Mouse (Mus musculus): ENCODE data around the gene Rgs19. TPM values are rescaled to one million over a fixed set of nuclear protein-coding genes. Genes with fewer than 3 reads are reported as not detected.

Rgs19 gene
- polyA plus RNA-seq, 1 experiment from 2014 or later: 65.1 TPM

GRCm38 (mm10) chr2:181713749-181714148 lies 20.0 kb upstream of the Rgs19 start:
- H3K4me1 ChIP-seq (ENCODE audit: control insufficient read depth, insufficient read depth, low read length): peaks cover 38% of the 10 kb centered on the region
- H3K9me3 ChIP-seq (replicated peaks; ENCODE audit: control insufficient read depth, low read length, poor library complexity, severe bottlenecking): no peaks in the 10 kb centered on the region
- H3K4me2 ChIP-seq (ENCODE audit: low read length): peak overlapping the region; percentile 85
- H3K36me3 ChIP-seq (ENCODE audit: control insufficient read depth, insufficient read depth, low read length): peaks cover 3% of the 10 kb centered on the region; the same call in 1 of the 2 replicates
- H3K27me3 ChIP-seq (ENCODE audit: control insufficient read depth, insufficient read depth, low read depth, low read length): no peaks in the 10 kb centered on the region
- H3K4me3 ChIP-seq (ENCODE audit: low read depth, low read length): peak overlapping the region; percentile 6; the same call in 1 of the 2 replicates
- WGBS: 28% methylated on average over 1 of the region's 1 CpGs
- peak overlapping the region; percentile 92 for H3K27ac ChIP-seq (ENCODE audit: low read length)
- ATAC-seq: peak; percentile 93
- H3K9ac ChIP-seq (ENCODE audit: low read depth, low read length): peak overlapping the region; percentile 45

- ATAC-seq: no peak
- no peaks in the 10 kb centered on the region for H3K9me3 ChIP-seq (replicated peaks; ENCODE audit: control insufficient read depth, low read length, poor library complexity, severe bottlenecking)
- no peaks in the 10 kb centered on the region for H3K27me3 ChIP-seq (ENCODE audit: control insufficient read depth, insufficient read depth, low read depth, low read length)
- no peak overlapping the region for H3K27ac ChIP-seq (ENCODE audit: low read length)
- no peak overlapping the region for H3K4me3 ChIP-seq (ENCODE audit: low read depth, low read length)
- no peak overlapping the region for H3K9ac ChIP-seq (ENCODE audit: low read depth, low read length)
- no peaks in the 10 kb centered on the region for H3K36me3 ChIP-seq (ENCODE audit: control insufficient read depth, insufficient read depth, low read length)
- H3K4me2 ChIP-seq (ENCODE audit: low read length): no peak overlapping the region
- WGBS: 39% methylated on average over 4 of the region's 4 CpGs
- no peaks in the 10 kb centered on the region for H3K4me1 ChIP-seq (ENCODE audit: control insufficient read depth, insufficient read depth, low read length)
Observed at GRCm38 (mm10) chr2:181706668-181707067, 12.9 kb upstream of the Rgs19 start.

GRCm38 (mm10) chr2:181698241-181698640 lies 4.5 kb upstream of the Rgs19 start, which contains the start of gene Lkaaear1:
Gene Lkaaear1, minus strand, starts transcription at chr2:181698442.
- Histone ChIP-seq H3K4me1 (ENCODE audit: control insufficient read depth, insufficient read depth, low read length) (peaks cover 5% of the 10 kb centered on the region), H3K9me3 (replicated peaks; ENCODE audit: control insufficient read depth, low read length, poor library complexity, severe bottlenecking) (no peaks in the 10 kb centered on the region), H3K27ac (ENCODE audit: low read length) (no peak within 1 kb of the TSS), H3K4me3 (ENCODE audit: low read depth, low read length) (no peak within 1 kb of the TSS), H3K9ac (ENCODE audit: low read depth, low read length) (no peak within 1 kb of the TSS), H3K4me2 (ENCODE audit: low read length) (no peak within 1 kb of the TSS), H3K36me3 (ENCODE audit: control insufficient read depth, insufficient read depth, low read length) (no peaks in the 10 kb centered on the region), H3K27me3 (ENCODE audit: control insufficient read depth, insufficient read depth, low read depth, low read length) (no peaks in the 10 kb centered on the region)
- WGBS: 43% methylated on average over 5 of the region's 5 CpGs
- no peak for ATAC-seq

- no peak overlapping the region for H3K4me3 ChIP-seq (ENCODE audit: low read depth, low read length)
- no peak for ATAC-seq
- no peak overlapping the region for H3K27ac ChIP-seq (ENCODE audit: low read length)
- WGBS: 79% methylated on average over 33 of the region's 33 CpGs
- peaks cover 15% of the 10 kb centered on the region for H3K4me1 ChIP-seq (ENCODE audit: control insufficient read depth, insufficient read depth, low read length)
- H3K4me2 ChIP-seq (ENCODE audit: low read length): no peak overlapping the region
- no peaks in the 10 kb centered on the region for H3K36me3 ChIP-seq (ENCODE audit: control insufficient read depth, insufficient read depth, low read length)
- no peaks in the 10 kb centered on the region for H3K27me3 ChIP-seq (ENCODE audit: control insufficient read depth, insufficient read depth, low read depth, low read length)
- no peaks in the 10 kb centered on the region for H3K9me3 ChIP-seq (replicated peaks; ENCODE audit: control insufficient read depth, low read length, poor library complexity, severe bottlenecking)
- no peak overlapping the region for H3K9ac ChIP-seq (ENCODE audit: low read depth, low read length)
Observed at GRCm38 (mm10) chr2:181696801-181697420, 3.1 kb upstream of the Rgs19 start.

GRCm38 (mm10) chr2:181695776-181696175 lies 2.0 kb upstream of the Rgs19 start:
- Histone ChIP-seq H3K4me3 (ENCODE audit: low read depth, low read length) (no peak overlapping the region), H3K36me3 (ENCODE audit: control insufficient read depth, insufficient read depth, low read length) (no peaks in the 10 kb centered on the region), H3K9me3 (replicated peaks; ENCODE audit: control insufficient read depth, low read length, poor library complexity, severe bottlenecking) (no peaks in the 10 kb centered on the region), H3K9ac (ENCODE audit: low read depth, low read length) (no peak overlapping the region), H3K27me3 (ENCODE audit: control insufficient read depth, insufficient read depth, low read depth, low read length) (no peaks in the 10 kb centered on the region), H3K4me2 (ENCODE audit: low read length) (no peak overlapping the region), H3K27ac (ENCODE audit: low read length) (no peak overlapping the region), H3K4me1 (ENCODE audit: control insufficient read depth, insufficient read depth, low read length) (peaks cover 18% of the 10 kb centered on the region)
- WGBS: 84% methylated on average over 1 of the region's 1 CpGs
- ATAC-seq: no peak

GRCm38 (mm10) chr2:181694581-181694980 lies 804 bp upstream of the Rgs19 start:
- WGBS: 86% methylated on average over 3 of the region's 3 CpGs
- H3K4me1 ChIP-seq (ENCODE audit: control insufficient read depth, insufficient read depth, low read length): peaks cover 18% of the 10 kb centered on the region
- no peak overlapping the region for H3K9ac ChIP-seq (ENCODE audit: low read depth, low read length)
- H3K36me3 ChIP-seq (ENCODE audit: control insufficient read depth, insufficient read depth, low read length): no peaks in the 10 kb centered on the region
- no peaks in the 10 kb centered on the region for H3K27me3 ChIP-seq (ENCODE audit: control insufficient read depth, insufficient read depth, low read depth, low read length)
- no peak for ATAC-seq
- H3K9me3 ChIP-seq (replicated peaks; ENCODE audit: control insufficient read depth, low read length, poor library complexity, severe bottlenecking): no peaks in the 10 kb centered on the region
- no peak overlapping the region; the same call in 1 of the 2 replicates for H3K4me3 ChIP-seq (ENCODE audit: low read depth, low read length)
- no peak overlapping the region; the same call in 1 of the 2 replicates for H3K4me2 ChIP-seq (ENCODE audit: low read length)
- H3K27ac ChIP-seq (ENCODE audit: low read length): no peak overlapping the region

GRCm38 (mm10) chr2:181692304-181692703 lies 1.5 kb downstream of the Rgs19 start:
- Histone ChIP-seq H3K27me3 (ENCODE audit: control insufficient read depth, insufficient read depth, low read depth, low read length) (no peaks in the 10 kb centered on the region), H3K9ac (ENCODE audit: low read depth, low read length) (no peak overlapping the region; the same call in 1 of the 2 replicates), H3K36me3 (ENCODE audit: control insufficient read depth, insufficient read depth, low read length) (peaks cover 4% of the 10 kb centered on the region), H3K4me1 (ENCODE audit: control insufficient read depth, insufficient read depth, low read length) (peaks cover 18% of the 10 kb centered on the region), H3K27ac (ENCODE audit: low read length) (no peak overlapping the region), H3K4me3 (ENCODE audit: low read depth, low read length) (peak overlapping the region; percentile 69; the same call in 1 of the 2 replicates), H3K4me2 (ENCODE audit: low read length) (peak overlapping the region; percentile 80), H3K9me3 (replicated peaks; ENCODE audit: control insufficient read depth, low read length, poor library complexity, severe bottlenecking) (no peaks in the 10 kb centered on the region)
- WGBS: 94% methylated on average over 3 of the region's 3 CpGs
- no peak for ATAC-seq

- Histone ChIP-seq H3K36me3 (ENCODE audit: control insufficient read depth, insufficient read depth, low read length) (peaks cover 8% of the 10 kb centered on the region), H3K4me3 (ENCODE audit: low read depth, low read length) (no peak overlapping the region), H3K27me3 (ENCODE audit: control insufficient read depth, insufficient read depth, low read depth, low read length) (no peaks in the 10 kb centered on the region), H3K9me3 (replicated peaks; ENCODE audit: control insufficient read depth, low read length, poor library complexity, severe bottlenecking) (no peaks in the 10 kb centered on the region), H3K27ac (ENCODE audit: low read length) (no peak overlapping the region), H3K4me1 (ENCODE audit: control insufficient read depth, insufficient read depth, low read length) (peaks cover 18% of the 10 kb centered on the region), H3K9ac (ENCODE audit: low read depth, low read length) (no peak overlapping the region), H3K4me2 (ENCODE audit: low read length) (no peak overlapping the region)
- ATAC-seq: no peak
- 89% methylated on average over 4 of the region's 4 CpGs for WGBS
Observed at GRCm38 (mm10) chr2:181691571-181691970, 2.2 kb downstream of the Rgs19 start.

- 91% methylated on average over 6 of the region's 6 CpGs for WGBS
- Histone ChIP-seq H3K9me3 (replicated peaks; ENCODE audit: control insufficient read depth, low read length, poor library complexity, severe bottlenecking) (no peaks in the 10 kb centered on the region), H3K4me3 (ENCODE audit: low read depth, low read length) (no peak overlapping the region), H3K27ac (ENCODE audit: low read length) (no peak overlapping the region), H3K4me2 (ENCODE audit: low read length) (no peak overlapping the region), H3K27me3 (ENCODE audit: control insufficient read depth, insufficient read depth, low read depth, low read length) (no peaks in the 10 kb centered on the region), H3K4me1 (ENCODE audit: control insufficient read depth, insufficient read depth, low read length) (peaks cover 18% of the 10 kb centered on the region), H3K9ac (ENCODE audit: low read depth, low read length) (no peak overlapping the region), H3K36me3 (ENCODE audit: control insufficient read depth, insufficient read depth, low read length) (peaks cover 10% of the 10 kb centered on the region)
- no peak for ATAC-seq
Observed at GRCm38 (mm10) chr2:181691083-181691482, 2.7 kb downstream of the Rgs19 start.
